Mouse (Mus musculus): Measurements from ENCODE around the gene Mmp9. TPM values are rescaled to one million over a fixed set of nuclear protein-coding genes. Genes with fewer than 3 reads are reported as not detected.
A peak's percentile ranks its signal among the peaks of the same experiment; 100 is the strongest.

The Mmp9 gene
- polyA plus RNA-seq, 1 experiment from 2014 or later: 13.8 TPM

GRCm38 (mm10) chr2:164910360-164911061 is 30.1 kb upstream of the Mmp9 start:
- H3K27ac ChIP-seq (ENCODE audit: low read depth, low read length): peak overlapping the region; percentile 100; the same call in 1 of the 2 replicates
- peaks cover 17% of the 10 kb centered on the region for H3K4me1 ChIP-seq (ENCODE audit: control insufficient read depth, insufficient read depth, low read length)
- no peaks in the 10 kb centered on the region for H3K27me3 ChIP-seq (ENCODE audit: control insufficient read depth, insufficient read depth, low read length)
- H3K9me3 ChIP-seq (ENCODE audit: control insufficient read depth, low read length): no peaks in the 10 kb centered on the region
- peak overlapping the region; percentile 99 for H3K9ac ChIP-seq (replicated peaks; ENCODE audit: low read depth, low read length)
- ATAC-seq (ENCODE audit: low read depth): peak; percentile 24
- WGBS: 6% methylated on average over 37 of the region's 37 CpGs
- peak overlapping the region; percentile 79 for H3K4me2 ChIP-seq (ENCODE audit: low read depth, low read length)
- peaks cover 37% of the 10 kb centered on the region for H3K36me3 ChIP-seq (ENCODE audit: control insufficient read depth, insufficient read depth, low read length)
- H3K4me3 ChIP-seq (ENCODE audit: low read depth, low read length): peak overlapping the region; percentile 69

DNA sequence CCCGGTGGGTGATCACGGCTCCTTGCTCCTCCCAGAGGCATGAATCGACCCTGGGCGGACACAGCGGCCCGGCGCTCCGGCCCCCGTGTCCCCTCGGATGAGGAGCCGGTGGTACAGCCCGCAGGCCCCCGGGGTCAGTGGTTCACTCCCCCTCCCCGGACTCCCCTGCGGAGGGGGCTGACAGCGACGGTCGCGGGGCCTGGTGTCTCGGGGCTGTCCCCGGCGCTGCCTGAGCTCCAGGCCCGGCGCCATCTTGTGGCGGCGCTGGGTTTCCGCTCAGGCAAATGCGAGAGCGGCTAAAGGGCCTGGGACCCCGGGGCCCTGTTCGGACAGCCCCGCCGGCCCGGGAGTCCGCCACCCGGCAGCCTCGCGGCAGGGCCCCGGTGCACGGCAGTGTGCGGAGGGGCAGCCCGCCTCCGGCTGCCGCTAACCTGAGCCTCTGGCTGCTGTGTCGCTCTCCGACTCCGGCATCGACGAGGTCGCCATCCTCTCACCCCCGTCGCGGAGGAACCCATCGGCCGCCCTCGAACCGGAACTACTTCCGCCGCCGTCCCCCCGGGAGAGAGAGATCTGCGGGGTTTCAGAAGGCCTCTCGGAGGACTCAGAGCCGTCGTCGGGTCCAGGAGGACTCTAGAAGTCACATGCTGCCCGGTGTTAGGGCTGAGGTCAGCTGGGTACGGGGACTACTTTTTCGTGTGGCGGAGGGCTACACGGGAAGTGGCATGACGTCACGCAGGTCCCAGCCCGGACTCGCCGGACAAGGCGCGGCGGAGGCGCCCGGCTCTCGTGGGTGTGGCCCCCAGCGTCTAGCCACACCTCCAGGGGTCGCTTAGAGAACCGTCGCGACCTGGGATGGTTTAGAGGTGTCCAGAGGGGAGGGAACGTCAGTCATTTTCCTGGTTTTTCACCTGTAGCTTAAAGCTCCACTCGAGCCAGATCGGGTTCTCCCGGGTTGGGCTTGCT is 29.2 kb upstream of the Mmp9 start, which contains the start of gene Zfp335:
TSS of gene Zfp335 (minus strand) at position 672 of the 963 bp plus-strand sequence.
- peak within 1 kb of the TSS; percentile 99 for H3K9ac ChIP-seq (replicated peaks; ENCODE audit: low read depth, low read length)
- no peaks in the 10 kb centered on the region for H3K27me3 ChIP-seq (ENCODE audit: control insufficient read depth, insufficient read depth, low read length)
- peaks cover 28% of the 10 kb centered on the region for H3K36me3 ChIP-seq (ENCODE audit: control insufficient read depth, insufficient read depth, low read length)
- under 1% methylated on average over 90 of the region's 91 CpGs for WGBS
- H3K27ac ChIP-seq (ENCODE audit: low read depth, low read length): peak within 1 kb of the TSS; percentile 100
- peak within 1 kb of the TSS; percentile 79 for H3K4me2 ChIP-seq (ENCODE audit: low read depth, low read length)
- H3K4me1 ChIP-seq (ENCODE audit: control insufficient read depth, insufficient read depth, low read length): peaks cover 17% of the 10 kb centered on the region
- ATAC-seq (ENCODE audit: low read depth): peak; percentile 86
- H3K4me3 ChIP-seq (ENCODE audit: low read depth, low read length): peak within 1 kb of the TSS; percentile 69
- H3K9me3 ChIP-seq (ENCODE audit: control insufficient read depth, low read length): no peaks in the 10 kb centered on the region

GRCm38 (mm10) chr2:164912151-164912550 is 28.4 kb upstream of the Mmp9 start:
- H3K27me3 ChIP-seq (ENCODE audit: control insufficient read depth, insufficient read depth, low read length): no peaks in the 10 kb centered on the region
- H3K4me3 ChIP-seq (ENCODE audit: low read depth, low read length): peak overlapping the region; percentile 69
- no peaks in the 10 kb centered on the region for H3K9me3 ChIP-seq (ENCODE audit: control insufficient read depth, low read length)
- H3K36me3 ChIP-seq (ENCODE audit: control insufficient read depth, insufficient read depth, low read length): peaks cover 21% of the 10 kb centered on the region
- peak overlapping the region; percentile 100 for H3K27ac ChIP-seq (ENCODE audit: low read depth, low read length)
- H3K4me1 ChIP-seq (ENCODE audit: control insufficient read depth, insufficient read depth, low read length): peaks cover 17% of the 10 kb centered on the region
- ATAC-seq (ENCODE audit: low read depth): peak; percentile 26
- peak overlapping the region; percentile 99 for H3K9ac ChIP-seq (replicated peaks; ENCODE audit: low read depth, low read length)
- H3K4me2 ChIP-seq (ENCODE audit: low read depth, low read length): peak overlapping the region; percentile 48
- 20% methylated on average over 12 of the region's 12 CpGs for WGBS

DNA sequence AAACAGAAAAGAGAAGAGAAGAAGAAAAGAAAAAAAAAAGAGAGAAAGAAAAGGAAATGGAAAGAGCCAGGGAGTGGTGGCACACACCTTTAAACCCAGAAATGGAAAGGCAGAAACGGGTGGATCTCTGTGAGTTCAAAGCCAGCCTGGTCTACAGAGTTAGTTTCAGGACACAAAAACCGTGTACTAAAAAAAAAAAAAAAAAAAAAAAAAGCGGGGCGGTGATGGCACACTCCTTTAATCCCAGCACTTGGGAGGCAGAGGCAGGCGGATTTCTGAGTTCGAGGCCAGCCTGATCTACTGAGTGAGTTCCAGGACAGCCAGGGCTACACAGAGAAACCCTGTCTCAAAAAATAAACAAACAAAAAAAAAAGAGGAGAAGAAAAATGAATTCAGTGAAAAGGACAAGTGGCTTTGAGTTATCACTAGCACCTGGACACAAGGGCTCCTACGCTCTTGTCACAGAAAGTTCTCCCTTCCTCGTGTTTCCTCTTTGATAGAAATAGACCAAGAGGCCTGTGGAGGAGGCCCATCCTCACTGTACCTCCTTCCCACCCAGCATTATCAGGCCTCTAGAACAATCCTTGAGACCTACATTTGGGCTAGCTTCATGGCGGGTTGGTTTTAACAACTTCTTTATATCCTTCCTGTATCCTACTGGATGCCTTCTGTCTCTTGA is 27.7 kb upstream of the Mmp9 start:
- Histone ChIP-seq H3K27ac (ENCODE audit: low read depth, low read length) (no peak overlapping the region), H3K9me3 (ENCODE audit: control insufficient read depth, low read length) (no peaks in the 10 kb centered on the region), H3K4me2 (ENCODE audit: low read depth, low read length) (peak overlapping the region; percentile 48; the same call in 1 of the 2 replicates), H3K9ac (replicated peaks; ENCODE audit: low read depth, low read length) (no peak overlapping the region), H3K27me3 (ENCODE audit: control insufficient read depth, insufficient read depth, low read length) (no peaks in the 10 kb centered on the region), H3K4me3 (ENCODE audit: low read depth, low read length) (no peak overlapping the region), H3K36me3 (ENCODE audit: control insufficient read depth, insufficient read depth, low read length) (peaks cover 13% of the 10 kb centered on the region), H3K4me1 (ENCODE audit: control insufficient read depth, insufficient read depth, low read length) (peaks cover 17% of the 10 kb centered on the region)
- ATAC-seq (ENCODE audit: low read depth): no peak
- WGBS: 92% methylated on average over 7 of the region's 9 CpGs

- ATAC-seq (ENCODE audit: low read depth): no peak
- Histone ChIP-seq H3K4me1 (ENCODE audit: control insufficient read depth, insufficient read depth, low read length) (peaks cover 17% of the 10 kb centered on the region), H3K9me3 (ENCODE audit: control insufficient read depth, low read length) (no peaks in the 10 kb centered on the region), H3K36me3 (ENCODE audit: control insufficient read depth, insufficient read depth, low read length) (peaks cover 8% of the 10 kb centered on the region), H3K27me3 (ENCODE audit: control insufficient read depth, insufficient read depth, low read length) (no peaks in the 10 kb centered on the region), H3K27ac (ENCODE audit: low read depth, low read length) (no peak overlapping the region), H3K4me3 (ENCODE audit: low read depth, low read length) (no peak overlapping the region), H3K9ac (replicated peaks; ENCODE audit: low read depth, low read length) (no peak overlapping the region), H3K4me2 (ENCODE audit: low read depth, low read length) (no peak overlapping the region)
- WGBS: 92% methylated on average over 2 of the region's 2 CpGs
Observed at GRCm38 (mm10) chr2:164913428-164913786, 27.2 kb upstream of the Mmp9 start.

DNA sequence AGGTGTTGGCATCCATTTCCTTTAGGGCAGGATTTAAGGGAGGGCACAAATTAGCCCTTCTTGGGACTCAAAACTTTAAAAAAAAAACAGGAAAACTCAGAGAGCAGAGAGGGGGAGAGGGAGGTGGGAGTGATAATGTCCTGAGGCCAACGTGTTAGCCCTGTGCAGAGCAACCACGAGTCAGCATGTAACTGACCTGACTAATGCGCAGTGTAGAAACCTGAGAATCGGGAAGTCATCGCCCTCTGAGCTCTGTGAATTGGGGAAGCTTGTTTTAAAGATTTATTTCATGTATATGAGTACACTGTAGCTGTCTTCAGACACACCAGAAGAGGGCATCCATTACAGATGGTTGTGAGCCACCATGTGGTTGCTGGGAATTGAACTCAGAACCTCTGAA is 23.8 kb upstream of the Mmp9 start:
- Histone ChIP-seq H3K36me3 (ENCODE audit: control insufficient read depth, insufficient read depth, low read length) (no peaks in the 10 kb centered on the region), H3K9ac (replicated peaks; ENCODE audit: low read depth, low read length) (no peak overlapping the region), H3K9me3 (ENCODE audit: control insufficient read depth, low read length) (no peaks in the 10 kb centered on the region), H3K4me3 (ENCODE audit: low read depth, low read length) (no peak overlapping the region), H3K27ac (ENCODE audit: low read depth, low read length) (no peak overlapping the region), H3K4me2 (ENCODE audit: low read depth, low read length) (no peak overlapping the region), H3K27me3 (ENCODE audit: control insufficient read depth, insufficient read depth, low read length) (no peaks in the 10 kb centered on the region), H3K4me1 (ENCODE audit: control insufficient read depth, insufficient read depth, low read length) (peaks cover 4% of the 10 kb centered on the region; the same call in 1 of the 2 replicates)
- 86% methylated on average over 5 of the region's 5 CpGs for WGBS
- ATAC-seq (ENCODE audit: low read depth): no peak

GRCm38 (mm10) chr2:164917371-164917770 is 23.2 kb upstream of the Mmp9 start:
- Histone ChIP-seq H3K36me3 (ENCODE audit: control insufficient read depth, insufficient read depth, low read length) (no peaks in the 10 kb centered on the region), H3K27me3 (ENCODE audit: control insufficient read depth, insufficient read depth, low read length) (no peaks in the 10 kb centered on the region), H3K27ac (ENCODE audit: low read depth, low read length) (no peak overlapping the region), H3K4me1 (ENCODE audit: control insufficient read depth, insufficient read depth, low read length) (peaks cover 2% of the 10 kb centered on the region; the same call in 1 of the 2 replicates), H3K4me2 (ENCODE audit: low read depth, low read length) (no peak overlapping the region), H3K4me3 (ENCODE audit: low read depth, low read length) (no peak overlapping the region), H3K9me3 (ENCODE audit: control insufficient read depth, low read length) (no peaks in the 10 kb centered on the region), H3K9ac (replicated peaks; ENCODE audit: low read depth, low read length) (no peak overlapping the region)
- no peak for ATAC-seq (ENCODE audit: low read depth)
- 26% methylated on average over 10 of the region's 10 CpGs for WGBS

DNA sequence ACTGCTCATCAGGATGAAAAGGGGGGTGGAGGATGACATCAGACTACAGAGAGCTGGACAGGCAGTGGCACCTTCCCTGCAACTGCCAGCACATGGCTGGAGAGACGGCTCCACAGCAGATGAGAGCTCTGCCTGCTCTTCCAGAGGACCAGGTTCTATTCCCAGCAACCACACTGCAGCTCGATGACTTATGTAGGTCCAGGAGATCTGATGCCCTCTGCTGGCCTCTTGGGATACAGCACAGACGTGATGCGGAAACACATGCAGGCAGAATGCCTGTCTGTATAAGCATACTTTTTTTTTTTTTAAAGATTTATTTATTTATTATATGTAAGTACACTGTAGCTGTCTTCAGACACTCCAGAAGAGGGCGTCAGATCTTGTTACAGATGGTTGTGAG is 22.3 kb upstream of the Mmp9 start:
- Histone ChIP-seq H3K9me3 (ENCODE audit: control insufficient read depth, low read length) (no peaks in the 10 kb centered on the region), H3K27me3 (ENCODE audit: control insufficient read depth, insufficient read depth, low read length) (no peaks in the 10 kb centered on the region), H3K9ac (replicated peaks; ENCODE audit: low read depth, low read length) (no peak overlapping the region), H3K36me3 (ENCODE audit: control insufficient read depth, insufficient read depth, low read length) (no peaks in the 10 kb centered on the region), H3K4me3 (ENCODE audit: low read depth, low read length) (no peak overlapping the region), H3K4me1 (ENCODE audit: control insufficient read depth, insufficient read depth, low read length) (peaks cover 1% of the 10 kb centered on the region; the same call in 1 of the 2 replicates), H3K27ac (ENCODE audit: low read depth, low read length) (no peak overlapping the region), H3K4me2 (ENCODE audit: low read depth, low read length) (no peak overlapping the region)
- WGBS: 71% methylated on average over 4 of the region's 5 CpGs
- no peak for ATAC-seq (ENCODE audit: low read depth)
